8 mouse cellular contexts compared by ENCODE assay signal in the genomic region with DNA sequence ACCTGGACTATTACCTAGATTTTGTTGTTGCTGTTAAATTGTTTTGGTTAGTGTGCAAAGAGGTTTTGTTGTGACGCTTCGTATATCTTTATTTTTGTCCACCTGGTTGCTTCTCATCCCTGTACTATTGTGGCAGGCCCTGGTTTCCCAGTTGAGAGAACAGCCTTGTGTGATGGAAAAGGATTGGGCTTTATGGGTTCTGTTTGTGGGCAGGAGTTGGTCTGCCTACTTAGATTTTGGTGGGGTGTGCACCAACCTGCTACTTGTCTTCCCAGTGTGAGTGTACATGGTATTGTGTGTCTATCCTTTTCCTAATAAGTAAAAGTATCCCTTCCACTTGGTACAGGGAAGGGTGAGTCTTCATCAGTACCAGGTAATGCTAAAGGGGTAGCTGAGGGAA. TPM values are rescaled to one million over a fixed set of nuclear protein-coding genes. Genes with fewer than 3 reads are reported as not detected.
DNase-seq lines count a peak whose midpoint lies in the region; ATAC-seq and TF ChIP-seq lines count a peak whose summit lies in the region.

No protein-coding gene starts in this region.

- peaks cover 73% of the 10 kb centered on the region for H3K4me1 ChIP-seq in midbrain, embryonic 10.5 days
- H3K4me1 ChIP-seq in midbrain, postnatal 0 days (ENCODE audit: insufficient read depth, low read length): peaks cover 18% of the 10 kb centered on the region
- peaks cover 52% of the 10 kb centered on the region for H3K4me1 ChIP-seq in hindbrain, embryonic 13.5 days (replicated peaks)
- peaks cover 76% of the 10 kb centered on the region for H3K4me1 ChIP-seq in midbrain, embryonic 13.5 days (replicated peaks)

- peak overlapping the region; percentile 71 for H3K27ac ChIP-seq in midbrain, embryonic 10.5 days (replicated peaks)
- no peak overlapping the region for H3K27ac ChIP-seq in midbrain, postnatal 0 days (ENCODE audit: low read depth, low read length)
- H3K27ac ChIP-seq in hindbrain, embryonic 13.5 days: 0 out of 2 replicates have a peak overlapping the region, but pooled peaks have one; percentile 10
- H3K27ac ChIP-seq in midbrain, embryonic 13.5 days: peak overlapping the region; percentile 53

- 94% methylated on average over 2 of the region's 2 CpGs for WGBS in midbrain, embryonic 10.5 days
- WGBS in midbrain, postnatal 0 days: 93% methylated on average over 2 of the region's 2 CpGs
- WGBS in hindbrain, embryonic 13.5 days: 89% methylated on average over 2 of the region's 2 CpGs
- 92% methylated on average over 2 of the region's 2 CpGs for WGBS in midbrain, embryonic 13.5 days

- H3K9ac ChIP-seq in midbrain, postnatal 0 days (replicated peaks; ENCODE audit: low read length, poor library complexity, severe bottlenecking): no peak overlapping the region
- H3K9ac ChIP-seq in hindbrain, embryonic 13.5 days: peak overlapping the region; percentile 53
- peak overlapping the region; percentile 92 for H3K9ac ChIP-seq in midbrain, embryonic 13.5 days (replicated peaks)

- peak; percentile 2 for DNase-seq in adrenal gland, postnatal 14 days
- no peak for DNase-seq in adrenal gland, postnatal 25 days
- no peak for DNase-seq in midbrain, embryonic 10.5 days (ENCODE audit: low spot score)
- DNase-seq in midbrain, postnatal 0 days (ENCODE audit: low spot score): no peak
- DNase-seq in layer of hippocampus, adult 18-20 months (ENCODE audit: low spot score in 2 of 2): no peak
- no peak for DNase-seq in retina, embryonic 14.5 days (ENCODE audit: low spot score)

- no peak overlapping the region; the same call in 1 of the 2 replicates for H3K4me2 ChIP-seq in midbrain, postnatal 0 days (ENCODE audit: low read depth, low read length, poor library complexity, severe bottlenecking)
- peak overlapping the region; percentile 83 for H3K4me2 ChIP-seq in hindbrain, embryonic 13.5 days
- peak overlapping the region; percentile 83 for H3K4me2 ChIP-seq in midbrain, embryonic 13.5 days (replicated peaks)

- H3K36me3 ChIP-seq in midbrain, embryonic 10.5 days: peaks cover 42% of the 10 kb centered on the region; the same call in 1 of the 2 replicates
- no peaks in the 10 kb centered on the region for H3K36me3 ChIP-seq in midbrain, postnatal 0 days (ENCODE audit: insufficient read depth, low read length)
- H3K36me3 ChIP-seq in hindbrain, embryonic 13.5 days: no peaks in the 10 kb centered on the region
- no peaks in the 10 kb centered on the region for H3K36me3 ChIP-seq in midbrain, embryonic 13.5 days

- peak overlapping the region; percentile 88 for H3K4me3 ChIP-seq in midbrain, embryonic 10.5 days
- no peak overlapping the region for H3K4me3 ChIP-seq in midbrain, postnatal 0 days (ENCODE audit: low read depth, low read length)
- no peak overlapping the region for H3K4me3 ChIP-seq in hindbrain, embryonic 13.5 days
- H3K4me3 ChIP-seq in midbrain, embryonic 13.5 days (replicated peaks): peak overlapping the region; percentile 90

- no peaks in the 10 kb centered on the region for H3K9me3 ChIP-seq in midbrain, embryonic 10.5 days (replicated peaks)
- no peaks in the 10 kb centered on the region for H3K9me3 ChIP-seq in midbrain, postnatal 0 days (ENCODE audit: low read length)
- no peaks in the 10 kb centered on the region for H3K9me3 ChIP-seq in hindbrain, embryonic 13.5 days
- no peaks in the 10 kb centered on the region for H3K9me3 ChIP-seq in midbrain, embryonic 13.5 days

- no peak for TF ChIP-seq CTCF in midbrain, postnatal 0 days (IDR thresholded peaks at IDR 0.05)

- H3K27me3 ChIP-seq in midbrain, embryonic 10.5 days (ENCODE audit: low read depth, poor library complexity, severe bottlenecking): no peaks in the 10 kb centered on the region
- no peaks in the 10 kb centered on the region for H3K27me3 ChIP-seq in midbrain, postnatal 0 days (ENCODE audit: insufficient read depth, low read length)
- no peaks in the 10 kb centered on the region for H3K27me3 ChIP-seq in hindbrain, embryonic 13.5 days
- H3K27me3 ChIP-seq in midbrain, embryonic 13.5 days: no peaks in the 10 kb centered on the region

- no peak for ATAC-seq in midbrain, postnatal 0 days (ENCODE audit: low FRiP score)
- ATAC-seq in hindbrain, embryonic 13.5 days (ENCODE audit: low FRiP score): no peak
- no peak for ATAC-seq in midbrain, embryonic 13.5 days

RNA-seq across cellular contexts. Expression of gene Atf5, which starts 2.9 kb away (rescaled TPM):
- 147 and 165 TPM in 2 replicates for total RNA-seq in adrenal gland, postnatal 14 days (2021)
- total RNA-seq in adrenal gland, postnatal 25 days (2021): 108 and 165 TPM in 2 replicates
- 4.6 and 4.7 TPM in 2 replicates for polyA plus RNA-seq in midbrain, embryonic 10.5 days (2016; fragmentation: Nextera tagmentation; extraction: Ambion mirVana)
- 4.8 and 6.8 TPM in 2 replicates for total RNA-seq in midbrain, postnatal 0 days (2014; rRNA removed)
- 3.4 and 3.7 TPM in 2 replicates for polyA plus RNA-seq in midbrain, postnatal 0 days (2015; fragmentation: Nextera tagmentation; extraction: Ambion mirVana)
- polyA plus RNA-seq in hindbrain, embryonic 13.5 days (2015; fragmentation: Nextera tagmentation; extraction: Ambion mirVana): 3.5 and 4.2 TPM in 2 replicates
- 3.8 and 5.4 TPM in 2 replicates for polyA plus RNA-seq in midbrain, embryonic 13.5 days (2015; fragmentation: Nextera tagmentation; extraction: Ambion mirVana)
- 10 to 100 TPM; 27.4 to 27.9 TPM for total RNA-seq in layer of hippocampus, adult 18-20 months (2021)

RNA-seq across cellular contexts. Expression of gene Il4i1, which starts 3.2 kb away (rescaled TPM):
- 2.0 and 13.8 TPM in 2 replicates for total RNA-seq in adrenal gland, postnatal 14 days (2021)
- 2.8 and 3.4 TPM in 2 replicates for total RNA-seq in adrenal gland, postnatal 25 days (2021)
- polyA plus RNA-seq in midbrain, embryonic 10.5 days (2016; fragmentation: Nextera tagmentation; extraction: Ambion mirVana): 1.2 and 1.8 TPM in 2 replicates
- not detected in 2 replicates for total RNA-seq in midbrain, postnatal 0 days (2014; rRNA removed)
- 0.62 and 1.1 TPM in 2 replicates for polyA plus RNA-seq in midbrain, postnatal 0 days (2015; fragmentation: Nextera tagmentation; extraction: Ambion mirVana)
- polyA plus RNA-seq in hindbrain, embryonic 13.5 days (2015; fragmentation: Nextera tagmentation; extraction: Ambion mirVana): 1.6 and 1.7 TPM in 2 replicates
- 2.0 and 2.1 TPM in 2 replicates for polyA plus RNA-seq in midbrain, embryonic 13.5 days (2015; fragmentation: Nextera tagmentation; extraction: Ambion mirVana)
- total RNA-seq in layer of hippocampus, adult 18-20 months (2021): 1 to 10 TPM; 1.8 to 2.0 TPM

RNA-seq across cellular contexts. Expression of gene Nup62, which starts 3.5 kb away (rescaled TPM):
- 45.7 and 59.1 TPM in 2 replicates for total RNA-seq in adrenal gland, postnatal 14 days (2021)
- 40.5 and 44.4 TPM in 2 replicates for total RNA-seq in adrenal gland, postnatal 25 days (2021)
- 154 and 162 TPM in 2 replicates for polyA plus RNA-seq in midbrain, embryonic 10.5 days (2016; fragmentation: Nextera tagmentation; extraction: Ambion mirVana)
- total RNA-seq in midbrain, postnatal 0 days (2014; rRNA removed): 51.4 and 65.9 TPM in 2 replicates
- polyA plus RNA-seq in midbrain, postnatal 0 days (2015; fragmentation: Nextera tagmentation; extraction: Ambion mirVana): 45.8 and 46.9 TPM in 2 replicates
- polyA plus RNA-seq in hindbrain, embryonic 13.5 days (2015; fragmentation: Nextera tagmentation; extraction: Ambion mirVana): 47.6 and 47.9 TPM in 2 replicates
- polyA plus RNA-seq in midbrain, embryonic 13.5 days (2015; fragmentation: Nextera tagmentation; extraction: Ambion mirVana): 55.7 and 61.3 TPM in 2 replicates
- 10 to 100 TPM; 30.7 to 32.7 TPM for total RNA-seq in layer of hippocampus, adult 18-20 months (2021)

RNA-seq across cellular contexts. Expression of gene Akt1s1, which starts 29.4 kb away (rescaled TPM):
- 90.6 and 104 TPM in 2 replicates for total RNA-seq in adrenal gland, postnatal 14 days (2021)
- 116 and 138 TPM in 2 replicates for total RNA-seq in adrenal gland, postnatal 25 days (2021)
- polyA plus RNA-seq in midbrain, embryonic 10.5 days (2016; fragmentation: Nextera tagmentation; extraction: Ambion mirVana): 89.5 and 98.1 TPM in 2 replicates
- 104 and 120 TPM in 2 replicates for total RNA-seq in midbrain, postnatal 0 days (2014; rRNA removed)
- 89.1 and 91.0 TPM in 2 replicates for polyA plus RNA-seq in midbrain, postnatal 0 days (2015; fragmentation: Nextera tagmentation; extraction: Ambion mirVana)
- 86.8 and 93.7 TPM in 2 replicates for polyA plus RNA-seq in hindbrain, embryonic 13.5 days (2015; fragmentation: Nextera tagmentation; extraction: Ambion mirVana)
- 78.9 and 88.2 TPM in 2 replicates for polyA plus RNA-seq in midbrain, embryonic 13.5 days (2015; fragmentation: Nextera tagmentation; extraction: Ambion mirVana)
- total RNA-seq in layer of hippocampus, adult 18-20 months (2021): 10 to 100 TPM; 76.2 to 79.7 TPM

RNA-seq across cellular contexts. Expression of gene Tbc1d17, which starts 29.5 kb away (rescaled TPM):
- total RNA-seq in adrenal gland, postnatal 14 days (2021): 58.8 and 66.1 TPM in 2 replicates
- total RNA-seq in adrenal gland, postnatal 25 days (2021): 62.1 and 88.5 TPM in 2 replicates
- 77.8 and 89.4 TPM in 2 replicates for polyA plus RNA-seq in midbrain, embryonic 10.5 days (2016; fragmentation: Nextera tagmentation; extraction: Ambion mirVana)
- total RNA-seq in midbrain, postnatal 0 days (2014; rRNA removed): 79.7 and 129 TPM in 2 replicates
- polyA plus RNA-seq in midbrain, postnatal 0 days (2015; fragmentation: Nextera tagmentation; extraction: Ambion mirVana): 115 and 126 TPM in 2 replicates
- 108 and 112 TPM in 2 replicates for polyA plus RNA-seq in hindbrain, embryonic 13.5 days (2015; fragmentation: Nextera tagmentation; extraction: Ambion mirVana)
- polyA plus RNA-seq in midbrain, embryonic 13.5 days (2015; fragmentation: Nextera tagmentation; extraction: Ambion mirVana): 109 and 110 TPM in 2 replicates
- 10 to 100 TPM; 67.9 to 70.6 TPM for total RNA-seq in layer of hippocampus, adult 18-20 months (2021)

Comparison
In these comparisons a context has a peak if more than half of its experiments do, and no peak if none do; other contexts are left out.
1. H3K4me3 ChIP-seq: peak in midbrain, embryonic 10.5 days (single experiment) and midbrain, embryonic 13.5 days (single experiment); none in midbrain, postnatal 0 days (single experiment) and hindbrain, embryonic 13.5 days (single experiment).